Mouse (Mus musculus) stomach, postnatal 0 days (tissue): ENCODE results near the gene Fam76a.

Source experiments
- CTCF ChIP-seq: IDR thresholded peaks from 2 replicates; pipeline ENCODE4 v1.5.1; 2016; ENCODE audit warnings: antibody characterized with exemption, low read depth, mild to moderate bottlenecking, moderate library complexity
- EP300 ChIP-seq: optimal IDR thresholded peaks from 2 replicates; pipeline ENCODE3; 2016; ENCODE audit warnings: antibody characterized with exemption

- TF ChIP-seq CTCF (no peak), EP300 (no peak)
Measured at GRCm38 (mm10) chr4:132943088-132943487, 20.7 kb upstream of the Fam76a start.
